Mouse (Mus musculus): ENCODE measurements at regions not wholly inside any gene's neighbourhood (a gene's known extent, or its start where the extent isn't known, plus 50 kb on each side); places are given as distances from the start of the nearest gene placed in this dataset.
A peak's percentile ranks its signal among the peaks of the same experiment; 100 is the strongest.

DNA sequence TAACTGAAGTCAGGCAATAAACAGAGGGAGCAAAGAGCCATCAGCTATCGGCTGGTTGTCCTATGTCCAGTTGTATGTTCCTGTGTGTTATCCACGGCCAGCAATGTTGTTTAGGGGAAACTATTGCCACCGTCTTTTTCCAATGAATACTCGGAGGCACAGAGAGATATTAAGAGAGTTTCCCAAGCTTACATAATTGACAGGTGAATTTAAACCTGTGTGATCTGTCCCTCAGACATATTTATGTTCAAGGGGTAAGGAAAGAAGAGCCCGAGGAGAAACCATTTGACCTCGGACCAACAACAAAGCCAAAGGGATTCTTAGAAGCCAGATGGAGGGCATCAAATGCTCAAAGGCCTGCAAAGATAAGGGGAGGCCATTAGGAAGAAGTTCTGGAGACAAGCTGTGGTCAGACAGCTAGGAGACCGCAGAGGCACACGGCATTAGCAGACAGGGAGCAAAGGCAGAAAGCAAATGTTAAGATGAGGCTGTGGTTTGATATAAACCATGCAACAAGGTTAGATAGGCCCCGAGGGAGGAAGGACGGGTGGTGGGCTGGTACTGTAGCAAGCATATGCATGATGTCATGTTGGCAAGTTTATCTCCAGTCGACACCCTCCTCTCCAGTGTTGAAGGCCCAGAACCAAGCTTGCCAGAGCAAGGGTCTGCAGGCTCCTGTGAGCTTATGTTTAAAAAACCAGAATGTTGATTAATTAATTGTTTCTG lies 82.1 kb upstream of the Cpsf6 start:
- no peak for DNase-seq (ENCODE audit: low spot score in 2 of 2)

GRCm38 (mm10) chr10:117461261-117461660 lies 81.4 kb upstream of the Cpsf6 start:
- DNase-seq (ENCODE audit: low spot score in 2 of 2) = no peak

DNA sequence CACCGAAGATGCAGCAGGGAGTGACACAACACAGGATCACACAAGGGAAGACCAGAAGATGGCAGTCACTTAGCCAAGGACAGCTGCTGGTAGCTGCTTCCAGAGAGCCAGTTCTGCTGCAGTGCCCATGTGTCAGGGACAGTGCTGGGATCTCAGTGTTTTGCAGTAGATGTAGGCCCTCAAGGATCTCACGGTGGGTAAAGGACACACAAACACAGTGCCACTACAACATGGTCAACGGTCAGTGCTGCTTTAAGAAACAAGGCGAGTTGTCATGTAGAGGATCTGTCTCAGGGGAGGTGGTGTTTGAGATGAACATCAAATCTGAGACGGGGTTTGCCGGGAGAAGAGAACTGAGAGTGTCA lies 80.5 kb upstream of the Cpsf6 start:
- no peak for DNase-seq (ENCODE audit: low spot score in 2 of 2)

- no peak for DNase-seq (ENCODE audit: low spot score in 2 of 2)
Observed at GRCm38 (mm10) chr10:117459651-117460365, 80.0 kb upstream of the Cpsf6 start.

DNA sequence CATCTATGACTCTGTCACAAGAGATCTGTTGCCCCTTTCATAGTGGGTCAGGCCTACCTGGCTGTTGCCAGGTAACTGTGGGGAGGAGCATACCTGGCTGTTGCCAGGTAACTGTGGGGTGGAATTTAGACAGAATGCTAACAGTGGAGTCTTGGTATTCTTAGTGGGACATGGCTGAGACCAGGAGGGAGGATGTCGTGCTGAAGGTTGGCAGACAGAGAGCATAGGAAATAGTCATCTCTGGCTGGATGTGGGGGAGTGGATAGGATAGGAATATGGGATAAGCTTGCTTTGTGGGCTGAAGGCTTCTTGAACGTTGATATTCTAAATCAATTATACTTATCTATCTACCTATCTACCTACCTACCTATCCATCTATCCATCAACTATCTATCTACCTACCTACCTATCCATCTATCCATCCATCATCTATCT lies 79.2 kb upstream of the Cpsf6 start:
- no peak for DNase-seq (ENCODE audit: low spot score in 2 of 2)

- DNase-seq (ENCODE audit: low spot score in 2 of 2) = no peak
Observed at GRCm38 (mm10) chr10:117458271-117459040, 78.6 kb upstream of the Cpsf6 start.

GRCm38 (mm10) chr10:117457701-117457950 lies 77.8 kb upstream of the Cpsf6 start:
- DNase-seq (ENCODE audit: low spot score in 2 of 2) = no peak

- no peak for DNase-seq (ENCODE audit: low spot score in 2 of 2)
Observed at GRCm38 (mm10) chr10:117456904-117457700, 77.3 kb upstream of the Cpsf6 start.

GRCm38 (mm10) chr10:117456427-117456826 lies 76.6 kb upstream of the Cpsf6 start:
- DNase-seq (ENCODE audit: low spot score in 2 of 2) = no peak

DNA sequence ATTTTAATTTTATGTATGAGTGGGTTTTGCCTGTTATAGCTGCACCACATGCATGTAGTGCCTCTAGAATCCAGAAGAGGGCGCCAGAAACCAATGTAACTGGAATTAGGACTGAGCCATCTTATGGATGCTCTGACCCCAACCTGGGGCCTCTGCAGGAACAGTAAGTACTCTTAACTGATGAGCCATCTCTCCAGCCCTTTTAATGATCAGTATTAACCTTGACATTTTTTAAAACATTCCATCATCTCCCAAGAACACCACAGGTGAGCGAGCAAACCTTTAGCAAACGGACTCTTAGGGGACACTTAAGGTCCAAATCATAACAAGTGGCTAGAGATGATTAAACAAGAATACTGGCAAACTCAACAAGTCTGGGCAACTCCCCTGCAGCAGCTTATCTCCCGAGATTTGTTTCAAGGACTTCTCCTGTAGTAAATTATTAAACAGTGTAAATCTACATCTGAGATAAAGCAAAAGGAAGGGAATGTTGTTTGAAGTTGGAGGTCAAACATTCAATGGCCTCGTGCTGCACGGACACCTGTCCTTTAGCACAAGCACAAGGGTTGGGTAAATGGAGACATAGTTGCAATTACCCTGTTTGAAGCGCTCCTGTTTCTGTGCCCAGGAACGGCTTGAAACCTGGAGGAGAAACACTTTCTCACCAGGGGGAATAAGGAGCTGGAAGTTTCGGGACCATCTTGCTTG lies 75.9 kb upstream of the Cpsf6 start:
- DNase-seq (ENCODE audit: low spot score in 2 of 2) = peak in 1 of 2 experiments; percentile 20

DNA sequence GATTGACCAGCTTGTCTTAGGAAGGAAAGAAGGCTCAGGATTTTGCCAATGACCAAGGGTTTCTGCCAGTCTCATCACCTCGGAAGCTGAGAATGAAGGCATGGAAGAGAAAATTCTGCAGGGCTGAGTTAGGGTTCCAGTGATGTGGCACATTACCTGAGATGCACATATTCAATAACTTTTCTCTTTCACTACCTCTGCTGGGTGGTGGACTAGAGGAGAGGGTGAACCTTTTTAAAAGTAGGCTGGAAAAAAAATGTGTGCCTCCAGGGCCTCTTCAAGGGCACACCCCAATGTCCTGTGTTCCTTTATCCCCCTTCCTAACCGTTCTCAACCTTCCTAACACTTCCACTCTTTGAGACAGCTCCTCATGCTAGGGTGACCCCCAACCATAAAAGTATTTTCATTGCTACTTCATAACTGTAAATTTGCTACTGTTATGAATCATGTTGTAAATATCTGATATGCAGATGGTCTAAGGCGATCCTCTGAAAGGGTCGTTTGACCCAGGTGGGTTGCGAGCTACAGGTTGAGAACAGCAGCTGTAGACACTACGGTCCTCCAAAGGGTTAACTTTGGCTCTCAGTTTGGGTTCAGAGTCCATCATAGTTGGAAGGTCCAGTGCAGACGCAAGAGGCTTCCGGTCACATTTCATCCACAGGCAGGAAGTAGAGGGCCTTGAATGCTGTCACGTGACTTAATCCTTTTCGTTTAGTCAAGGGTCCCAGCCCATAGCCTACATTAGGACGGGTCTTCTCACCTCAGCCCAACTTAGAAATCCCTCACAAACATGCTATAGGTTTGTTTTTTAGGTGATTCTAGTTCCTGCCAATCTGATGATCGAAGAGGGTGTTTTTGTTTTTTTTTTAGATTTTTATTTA lies 75.1 kb upstream of the Cpsf6 start:
- no peak for DNase-seq (ENCODE audit: low spot score in 2 of 2)

DNA sequence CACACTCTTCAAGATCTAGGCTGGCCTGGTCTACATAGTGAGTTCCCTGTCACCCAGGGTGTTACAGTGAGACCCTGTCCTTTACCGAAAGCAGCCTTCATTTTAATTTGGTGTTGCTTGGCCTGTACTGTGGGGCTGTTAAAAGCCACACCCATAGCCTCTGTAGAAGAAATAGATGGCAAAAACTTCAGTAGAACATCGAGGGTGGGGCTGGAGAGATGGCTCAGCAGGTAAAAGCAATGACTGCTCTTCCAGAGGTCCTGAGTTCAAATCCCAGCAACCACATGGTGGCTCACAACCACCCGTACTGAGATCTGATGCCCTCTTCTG lies 74.3 kb upstream of the Cpsf6 start:
- DNase-seq (ENCODE audit: low spot score in 2 of 2) = no peak

GRCm38 (mm10) chr10:117453406-117454170 lies 73.8 kb upstream of the Cpsf6 start:
- DNase-seq (ENCODE audit: low spot score in 2 of 2) = no peak

DNA sequence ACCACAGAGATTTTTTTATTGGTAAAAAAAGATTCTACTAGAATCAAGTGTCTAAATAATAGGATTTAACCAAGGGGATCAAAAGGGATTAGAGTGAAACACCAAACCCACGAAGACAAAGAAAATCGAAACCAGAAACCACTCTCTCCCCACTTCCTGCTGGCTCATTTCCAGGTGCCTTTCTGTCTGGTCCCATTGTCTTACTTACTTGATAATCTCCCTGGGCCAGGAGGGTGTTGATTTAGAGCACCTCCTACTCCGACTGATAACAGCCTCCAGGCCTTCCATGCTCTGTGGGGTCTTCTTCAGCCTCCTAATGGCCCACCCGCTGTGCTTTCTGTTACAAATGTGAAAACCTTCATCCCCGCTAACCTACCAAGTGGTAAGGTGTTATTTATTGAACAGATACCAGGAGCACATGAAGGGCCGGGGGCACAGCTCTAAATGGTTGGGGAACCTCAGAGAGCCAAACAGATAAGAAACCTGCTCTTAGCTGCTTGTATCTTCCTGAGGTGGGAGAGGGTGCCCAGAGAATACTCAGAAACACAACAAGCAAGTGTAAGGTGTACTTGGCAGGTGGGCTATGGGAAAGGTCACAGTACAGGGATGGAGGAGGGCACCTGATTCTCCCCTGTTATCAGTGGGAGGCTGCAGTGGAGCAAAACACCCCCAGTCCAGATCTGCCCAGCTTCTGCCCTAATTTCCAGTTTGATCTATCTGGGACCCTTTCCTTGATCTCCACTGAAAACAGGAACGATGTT lies 72.6 kb upstream of the Cpsf6 start:
- no peak for DNase-seq (ENCODE audit: low spot score in 2 of 2)

GRCm38 (mm10) chr10:117451396-117452185 lies 71.8 kb upstream of the Cpsf6 start:
- no peak for DNase-seq (ENCODE audit: low spot score in 2 of 2)

- DNase-seq (ENCODE audit: low spot score in 2 of 2) = no peak
Observed at GRCm38 (mm10) chr10:117450631-117451030, 70.8 kb upstream of the Cpsf6 start.

- DNase-seq (ENCODE audit: low spot score in 2 of 2) = no peak
Observed at GRCm38 (mm10) chr10:117450240-117450569, 70.4 kb upstream of the Cpsf6 start.
